Mouse (Mus musculus) megakaryocyte, embryonic 14.5 days (primary cell): Measurements from ENCODE around the gene Pde11a.

Experiments
- FLI1 ChIP-seq: IDR thresholded peaks from 2 replicates; pipeline ENCODE4 v1.6.1; 2012; ENCODE audit warnings: low read length, inconsistent platforms, mixed read lengths
- GATA1 ChIP-seq: IDR thresholded peaks from 3 replicates; pipeline ENCODE4 v1.6.1; 2012; ENCODE audit warnings: mixed read lengths, low read length, inconsistent platforms, borderline replicate concordance

GRCm38 (mm10) chr2:76370656-76370922 lies 32.0 kb upstream of the Pde11a start:
- TF ChIP-seq GATA1 (no peak), FLI1 (no peak)
